Mouse (Mus musculus): ENCODE data around the gene Ugt1a6b.

Ugt1a6b gene

GRCm38 (mm10) chr1:88263778-88264177, 160.7 kb downstream of the Ugt1a6b start:
- DNase-seq = no peak

DNA sequence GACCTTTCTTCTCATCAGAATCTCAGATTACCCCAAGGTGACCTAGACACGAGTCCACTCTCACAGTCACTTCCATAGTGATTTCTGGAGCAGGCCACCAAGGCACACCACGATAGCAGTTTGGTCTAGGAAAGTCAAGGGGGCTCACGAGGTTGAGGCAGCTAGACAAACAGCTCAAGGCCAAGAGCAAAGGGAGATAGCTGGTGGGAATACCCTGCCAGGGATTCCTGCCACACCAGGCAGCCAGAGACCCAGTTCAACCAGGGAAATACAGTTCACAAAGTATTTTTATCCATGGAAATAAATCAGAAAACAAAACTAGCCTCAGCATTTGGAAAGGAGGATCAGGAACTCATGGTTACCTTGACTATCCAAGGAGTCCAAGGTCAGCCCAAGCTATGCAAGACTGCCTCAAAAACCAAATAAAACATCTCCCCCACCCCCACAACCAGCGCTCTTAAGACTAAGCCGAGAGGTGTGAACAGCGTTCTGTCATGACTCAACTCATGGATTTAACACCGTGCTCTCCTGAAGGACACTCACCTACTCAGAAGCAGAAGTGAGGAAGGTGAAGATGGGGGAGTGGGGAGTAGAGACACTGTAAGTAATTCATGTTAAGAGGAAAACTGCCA, 161.3 kb downstream of the Ugt1a6b start:
- DNase-seq = no peak

- no peak for DNase-seq
Measured at GRCm38 (mm10) chr1:88264869-88265240, 161.8 kb downstream of the Ugt1a6b start.

GRCm38 (mm10) chr1:88266123-88266522, 163.1 kb downstream of the Ugt1a6b start:
- no peak for DNase-seq

- DNase-seq = no peak
Measured at GRCm38 (mm10) chr1:88267489-88267888, 164.4 kb downstream of the Ugt1a6b start.

DNA sequence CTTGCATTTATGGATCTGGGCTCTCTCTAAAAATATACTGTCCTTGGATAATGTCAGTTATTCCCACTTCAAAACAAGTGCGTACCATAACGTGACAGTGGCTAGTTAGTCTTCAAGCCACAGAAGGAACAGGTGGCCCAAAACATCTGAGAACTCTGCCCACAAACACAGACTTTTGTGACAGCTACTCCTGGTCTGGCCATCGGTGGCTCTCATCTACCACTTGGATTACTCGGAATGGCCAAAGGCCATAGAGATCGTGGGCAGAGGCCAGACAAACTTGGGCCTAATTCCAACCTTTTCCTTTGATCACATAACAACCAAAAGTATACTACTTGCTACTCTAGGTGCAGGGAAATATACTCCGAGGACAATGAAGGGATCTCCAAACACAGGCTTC, 165.0 kb downstream of the Ugt1a6b start:
- no peak for DNase-seq
